Mouse (Mus musculus): ENCODE results near the gene Lhfpl4. TPM values are rescaled to one million over a fixed set of nuclear protein-coding genes. Genes with fewer than 3 reads are reported as not detected.

Gene Lhfpl4
- polyA plus RNA-seq, 1 experiment from 2014 or later, result 0.23 TPM

- 78% methylated on average over 10 of the region's 10 CpGs for WGBS (ENCODE audit: insufficient replicate concordance)
- no peak for ATAC-seq (ENCODE audit: insufficient read depth)
- no peak overlapping the region for H3K27ac ChIP-seq (replicated peaks)
- H3K4me1 ChIP-seq (replicated peaks), result no peaks in the 10 kb centered on the region
- no peaks in the 10 kb centered on the region for H3K27me3 ChIP-seq
- H3K9me3 ChIP-seq (replicated peaks), result no peaks in the 10 kb centered on the region
- H3K9ac ChIP-seq, result no peak overlapping the region
- H3K36me3 ChIP-seq (replicated peaks), result peaks cover 84% of the 10 kb centered on the region
- H3K4me2 ChIP-seq, result no peak overlapping the region
- no peak overlapping the region for H3K4me3 ChIP-seq (replicated peaks)
Measured at GRCm38 (mm10) chr6:113120806-113121205, 74.4 kb downstream of the Lhfpl4 start.

Other genes with a start within 250 kb of the Lhfpl4 start
- 0.14 and 0.16 TPM in 2 replicates for gene Srgap3, start 248.1 kb downstream of the Lhfpl4 start, polyA plus RNA-seq (2015; fragmentation: Nextera tagmentation; extraction: Ambion mirVana)
- 31.7 and 32.1 TPM in 2 replicates for gene Thumpd3, start 149.2 kb downstream of the Lhfpl4 start, polyA plus RNA-seq (2015; fragmentation: Nextera tagmentation; extraction: Ambion mirVana)
- gene Setd5, start 118.0 kb downstream of the Lhfpl4 start, polyA plus RNA-seq (2015; fragmentation: Nextera tagmentation; extraction: Ambion mirVana), result 17.1 and 18.1 TPM in 2 replicates
- 19.3 and 21.7 TPM in 2 replicates for gene Mtmr14, start 42.5 kb upstream of the Lhfpl4 start, polyA plus RNA-seq (2015; fragmentation: Nextera tagmentation; extraction: Ambion mirVana)
- gene Cpne9, start 86.9 kb upstream of the Lhfpl4 start, polyA plus RNA-seq (2015; fragmentation: Nextera tagmentation; extraction: Ambion mirVana), result not detected in 2 replicates
- 7.8 and 10.3 TPM in 2 replicates for gene Brpf1, start 111.8 kb upstream of the Lhfpl4 start, polyA plus RNA-seq (2015; fragmentation: Nextera tagmentation; extraction: Ambion mirVana)
- gene Ogg1, start 131.6 kb upstream of the Lhfpl4 start, polyA plus RNA-seq (2015; fragmentation: Nextera tagmentation; extraction: Ambion mirVana), result 5.2 and 5.4 TPM in 2 replicates
- 18.2 and 21.1 TPM in 2 replicates for gene Camk1, start 148.6 kb upstream of the Lhfpl4 start, polyA plus RNA-seq (2015; fragmentation: Nextera tagmentation; extraction: Ambion mirVana)
- 17.8 and 18.7 TPM in 2 replicates for gene Tada3, start 182.5 kb upstream of the Lhfpl4 start, polyA plus RNA-seq (2015; fragmentation: Nextera tagmentation; extraction: Ambion mirVana)
- gene Arpc4, start 182.7 kb upstream of the Lhfpl4 start, polyA plus RNA-seq (2015; fragmentation: Nextera tagmentation; extraction: Ambion mirVana), result 188 and 202 TPM in 2 replicates
- 0.98 and 1.3 TPM in 2 replicates for gene Ttll3, start 193.9 kb upstream of the Lhfpl4 start, polyA plus RNA-seq (2015; fragmentation: Nextera tagmentation; extraction: Ambion mirVana)
- gene Rpusd3, start 224.0 kb upstream of the Lhfpl4 start, polyA plus RNA-seq (2015; fragmentation: Nextera tagmentation; extraction: Ambion mirVana), result 11.8 and 16.5 TPM in 2 replicates
- not detected in 2 replicates for gene Cidec, start 240.4 kb upstream of the Lhfpl4 start, polyA plus RNA-seq (2015; fragmentation: Nextera tagmentation; extraction: Ambion mirVana)
- 31.7 and 33.1 TPM in 2 replicates for gene Jagn1, start 247.2 kb upstream of the Lhfpl4 start, polyA plus RNA-seq (2015; fragmentation: Nextera tagmentation; extraction: Ambion mirVana)

Measured in liver, embryonic 15.5 days (tissue).